Mouse (Mus musculus) thymus, postnatal 36 days (tissue): Measurements from ENCODE around the gene Aoah.

ENCODE experiments used
- DNase-seq, 2 experiments: peaks; one replicate each; pipeline ENCODE4 v3.0.0; 2022; ENCODE audit warnings: mixed read lengths in 2 of 2

Gene Aoah

GRCm38 (mm10) chr13:21082686-21083085 is 288.8 kb downstream of the Aoah start:
- DNase-seq, result no peak
